Mouse (Mus musculus) liver, embryonic 14.5 days (tissue): Measurements from ENCODE around the gene Plg.

Source experiments
- CTCF ChIP-seq: IDR thresholded peaks from 2 replicates; pipeline ENCODE4 v1.5.1; 2016; ENCODE audit warnings: antibody characterized with exemption, low read depth, control low read depth
- EP300 ChIP-seq: IDR thresholded peaks from 2 replicates; pipeline ENCODE4 v1.6.1; 2016; ENCODE audit warnings: antibody characterized with exemption, low read depth

DNA sequence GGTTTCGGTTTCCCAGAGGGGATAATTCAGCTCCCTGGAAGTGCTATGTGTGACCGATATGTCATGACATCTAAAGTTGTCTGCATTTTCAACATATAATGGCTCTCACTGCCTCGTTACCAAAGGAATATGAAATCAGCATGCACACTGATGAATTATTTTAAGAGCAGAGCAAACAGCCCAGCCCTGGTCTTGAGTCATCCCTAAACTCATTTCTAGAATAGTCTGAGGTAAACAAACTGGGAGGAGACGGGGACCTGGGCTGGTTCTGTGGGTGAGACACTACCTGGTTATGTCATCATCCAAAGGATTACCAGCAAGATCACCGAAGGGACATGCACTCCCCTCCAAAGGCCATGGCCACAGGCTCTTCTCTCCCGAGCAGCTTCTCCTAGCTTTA is 26.8 kb upstream of the Plg start:
- TF ChIP-seq EP300, result no peak
- TF ChIP-seq CTCF, result no peak
